Mouse (Mus musculus) forebrain, embryonic 16.5 days (tissue): ENCODE measurements around the gene Zfp1. TPM values are rescaled to one million over a fixed set of nuclear protein-coding genes. Genes with fewer than 3 reads are reported as not detected.

Source experiments
- ATAC-seq: fragments of 200-750 bp; cut with Nextera tagmentation; 2 replicates; pipeline ENCODE4 v1.8.0; 2017; ENCODE audit warnings: mild to moderate bottlenecking, moderate library complexity
- H3K27ac ChIP-seq: fragments of 300-500 bp; sonication (generic); 2 replicates; pipeline ENCODE4 v1.5.1; 2014; ENCODE audit warnings: low read length, control low read depth
- H3K27me3 ChIP-seq: fragments of 300-500 bp; sonication (generic); replicated peaks from 2 replicates; pipeline ENCODE4 v1.6.1; 2014; ENCODE audit warnings: low read length; ENCODE audit not compliant: control insufficient read depth, insufficient read depth
- H3K36me3 ChIP-seq: fragments of 300-500 bp; sonication (generic); 2 replicates; pipeline ENCODE4 v1.6.1; 2014; ENCODE audit not compliant: control insufficient read depth, insufficient read depth
- H3K4me1 ChIP-seq: fragments of 300-500 bp; sonication (generic); replicated peaks from 2 replicates; pipeline ENCODE4 v1.6.1; 2014; ENCODE audit warnings: low read length; ENCODE audit not compliant: control insufficient read depth, insufficient read depth
- H3K4me2 ChIP-seq: fragments of 300-500 bp; sonication (generic); 2 replicates; pipeline ENCODE4 v1.6.1; 2014; ENCODE audit warnings: mild to moderate bottlenecking, low read length, control low read depth
- H3K4me3 ChIP-seq: fragments of 300-500 bp; sonication (generic); replicated peaks from 2 replicates; pipeline ENCODE4 v1.5.1; 2014; ENCODE audit warnings: mild to moderate bottlenecking, low read length, control low read depth
- H3K9ac ChIP-seq: fragments of 300-500 bp; sonication (generic); replicated peaks from 2 replicates; pipeline ENCODE4 v1.6.1; 2014; ENCODE audit warnings: low read depth, low read length, control low read depth
- H3K9me3 ChIP-seq: fragments of 300-500 bp; sonication (generic); 2 replicates; pipeline ENCODE4 v1.6.1; 2016; ENCODE audit warnings: low read length; ENCODE audit not compliant: control insufficient read depth
- WGBS: fragments of 180-500 bp; shearing (Covaris S2); extraction: QIAGEN DNeasy Blood & Tissue Kit; methylation state at CpG from one replicate; pipeline ENCODE4 v1.1.7; 2014; 5-methylcytosine and 5-hydroxymethylcytosine counted together
- polyA plus RNA-seq: library from polyadenylated mRNA; unstranded; fragments of >200 nt; fragmentation: Nextera tagmentation; extraction: Ambion mirVana; gene quantifications from 2 replicates; pipeline ENCODE4 v1.2.1, GENCODE M21; 2015

The Zfp1 gene
- polyA plus RNA-seq, 1 experiment from 2014 or later = 32.5 TPM

DNA sequence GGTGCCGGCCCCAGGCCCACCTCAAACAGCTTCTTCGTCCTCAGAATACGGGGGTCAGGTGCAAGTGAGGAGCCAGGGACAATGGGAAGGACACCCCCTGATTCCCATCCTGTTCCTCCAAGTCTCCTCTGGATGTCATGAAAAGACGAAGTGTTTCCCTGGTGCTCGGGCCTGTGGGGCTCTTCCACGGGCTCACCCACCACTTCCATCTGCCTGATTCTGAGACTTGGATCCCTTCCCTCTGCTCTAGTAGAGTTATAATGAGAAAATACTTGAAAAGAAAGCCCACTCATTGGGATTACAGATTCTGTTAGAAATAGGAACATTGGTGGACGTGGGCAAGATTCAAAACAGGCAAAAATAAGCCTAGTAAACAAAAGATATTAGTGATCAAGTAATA, 35.6 kb downstream of the Zfp1 start:
- WGBS = 87% methylated on average over 7 of the region's 7 CpGs
- H3K9me3 ChIP-seq = peaks cover 2% of the 10 kb centered on the region; the same call in 1 of the 2 replicates
- ATAC-seq = no peak

DNA sequence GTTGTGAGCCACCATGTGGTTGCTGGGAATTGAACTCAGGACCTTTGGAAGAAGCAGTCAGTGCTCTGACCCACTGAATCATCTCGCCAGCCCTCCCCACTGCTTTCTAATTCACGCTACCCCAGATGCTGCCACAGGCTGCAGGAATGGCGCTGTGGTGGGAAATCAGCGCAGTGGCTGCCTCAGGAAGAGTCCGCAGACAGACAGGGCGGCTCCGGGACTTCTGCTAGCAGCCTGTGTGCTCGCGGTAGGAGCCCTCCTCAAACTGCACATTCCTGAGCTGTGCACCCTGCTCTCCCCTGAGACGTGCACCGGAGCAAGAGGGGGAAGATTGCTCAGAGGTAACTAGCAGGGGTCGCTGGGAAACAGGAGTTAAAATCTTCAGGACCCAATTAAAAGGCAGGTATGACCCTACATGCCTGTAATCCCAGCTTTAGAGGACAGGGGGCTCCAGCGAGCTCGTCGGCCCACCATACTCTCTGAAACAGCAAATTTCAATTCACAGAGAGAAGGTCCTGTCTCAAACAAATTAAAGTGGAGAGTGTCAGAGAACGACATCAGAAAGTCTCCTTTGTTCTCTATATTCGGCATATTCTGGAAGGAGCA, 37.3 kb downstream of the Zfp1 start:
- H3K9ac ChIP-seq = no peak overlapping the region
- H3K9me3 ChIP-seq = peaks cover 2% of the 10 kb centered on the region; the same call in 1 of the 2 replicates
- H3K27me3 ChIP-seq = no peaks in the 10 kb centered on the region
- 42% methylated on average over 17 of the region's 17 CpGs for WGBS
- no peaks in the 10 kb centered on the region for H3K4me1 ChIP-seq
- H3K27ac ChIP-seq = no peak overlapping the region
- ATAC-seq = no peak
- H3K4me3 ChIP-seq = no peak overlapping the region
- no peaks in the 10 kb centered on the region for H3K36me3 ChIP-seq
- no peak overlapping the region for H3K4me2 ChIP-seq

More for the DNA sequence above, 35.6 kb downstream of the Zfp1 start:
- Histone ChIP-seq H3K27me3 (no peaks in the 10 kb centered on the region), H3K4me1 (no peaks in the 10 kb centered on the region), H3K27ac (no peak overlapping the region), H3K4me3 (no peak overlapping the region), H3K9ac (no peak overlapping the region), H3K36me3 (no peaks in the 10 kb centered on the region), H3K4me2 (no peak overlapping the region)

DNA sequence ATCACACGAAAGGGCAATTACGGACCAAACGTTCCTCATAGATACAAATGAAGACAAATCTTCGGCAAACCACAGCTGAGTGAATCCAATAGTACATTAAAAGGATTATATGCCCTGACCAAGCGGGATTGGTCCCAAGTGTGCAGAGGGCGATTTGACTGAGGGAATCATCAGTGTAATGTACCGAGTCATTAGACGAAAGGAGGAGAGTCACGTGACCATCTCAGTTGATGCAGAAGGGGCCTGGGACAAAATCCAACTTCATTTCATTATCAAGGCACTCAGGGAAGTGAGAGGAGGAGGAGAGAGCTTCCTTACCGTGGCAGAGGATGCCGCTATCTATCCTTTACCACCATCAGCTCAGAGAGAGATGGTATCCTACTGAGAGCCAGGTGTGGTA, 38.0 kb downstream of the Zfp1 start:
- H3K27ac ChIP-seq = no peak overlapping the region
- WGBS = 65% methylated on average over 11 of the region's 11 CpGs
- H3K4me1 ChIP-seq = no peaks in the 10 kb centered on the region
- no peak overlapping the region for H3K9ac ChIP-seq
- H3K4me2 ChIP-seq = no peak overlapping the region
- no peak overlapping the region for H3K4me3 ChIP-seq
- H3K9me3 ChIP-seq = peaks cover under 1% of the 10 kb centered on the region; the same call in 1 of the 2 replicates
- no peak for ATAC-seq
- H3K27me3 ChIP-seq = no peaks in the 10 kb centered on the region
- H3K36me3 ChIP-seq = no peaks in the 10 kb centered on the region

DNA sequence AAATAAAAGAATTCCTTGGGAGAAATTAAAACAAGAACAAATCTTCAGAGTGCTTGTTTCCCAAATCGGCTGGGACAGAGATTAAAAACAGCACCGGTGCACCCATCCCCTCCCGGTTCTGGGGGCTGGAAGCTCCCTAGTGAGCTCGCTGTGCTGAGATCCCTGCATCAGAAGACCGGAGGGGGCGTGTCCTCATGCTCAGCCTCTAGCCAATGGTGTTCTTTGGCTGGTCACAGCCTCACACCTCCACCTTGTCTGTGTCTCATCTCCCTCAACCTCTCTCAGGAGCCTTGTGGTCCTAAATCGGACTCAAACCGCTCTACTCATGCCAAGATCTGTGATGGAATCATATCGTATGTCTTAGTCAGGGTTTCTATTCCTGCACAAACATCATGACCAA, 39.3 kb downstream of the Zfp1 start:
- no peaks in the 10 kb centered on the region for H3K9me3 ChIP-seq
- 44% methylated on average over 9 of the region's 9 CpGs for WGBS
- H3K27ac ChIP-seq = no peak overlapping the region
- no peaks in the 10 kb centered on the region for H3K4me1 ChIP-seq
- ATAC-seq = no peak
- no peak overlapping the region for H3K4me3 ChIP-seq
- H3K36me3 ChIP-seq = no peaks in the 10 kb centered on the region
- no peak overlapping the region for H3K4me2 ChIP-seq
- H3K27me3 ChIP-seq = no peaks in the 10 kb centered on the region
- no peak overlapping the region for H3K9ac ChIP-seq

DNA sequence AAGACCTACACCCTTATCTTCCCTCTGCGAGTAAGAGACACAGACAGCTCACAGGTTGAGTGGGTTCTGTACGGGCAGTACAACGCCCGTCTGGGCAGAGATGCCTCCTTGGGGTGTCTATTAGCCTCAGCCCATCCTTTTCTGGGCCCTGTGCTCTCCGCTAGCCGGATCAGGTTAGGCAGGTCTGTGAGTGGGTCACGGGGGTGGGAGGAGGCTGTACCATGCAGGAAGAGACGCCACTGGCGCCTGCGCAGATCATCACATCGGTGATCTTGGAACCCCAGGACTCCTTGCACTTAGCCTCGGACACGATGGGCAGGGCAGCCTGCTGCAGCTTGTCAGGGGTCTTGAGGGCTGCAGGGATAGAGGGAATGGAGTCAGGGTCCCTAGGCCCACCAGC, 43.7 kb downstream of the Zfp1 start:
- H3K9ac ChIP-seq = no peak overlapping the region
- H3K9me3 ChIP-seq = no peaks in the 10 kb centered on the region
- H3K4me1 ChIP-seq = no peaks in the 10 kb centered on the region
- no peak for ATAC-seq
- 80% methylated on average over 13 of the region's 13 CpGs for WGBS
- no peaks in the 10 kb centered on the region for H3K36me3 ChIP-seq
- H3K27me3 ChIP-seq = no peaks in the 10 kb centered on the region
- no peak overlapping the region for H3K4me3 ChIP-seq
- H3K27ac ChIP-seq = no peak overlapping the region
- H3K4me2 ChIP-seq = no peak overlapping the region

DNA sequence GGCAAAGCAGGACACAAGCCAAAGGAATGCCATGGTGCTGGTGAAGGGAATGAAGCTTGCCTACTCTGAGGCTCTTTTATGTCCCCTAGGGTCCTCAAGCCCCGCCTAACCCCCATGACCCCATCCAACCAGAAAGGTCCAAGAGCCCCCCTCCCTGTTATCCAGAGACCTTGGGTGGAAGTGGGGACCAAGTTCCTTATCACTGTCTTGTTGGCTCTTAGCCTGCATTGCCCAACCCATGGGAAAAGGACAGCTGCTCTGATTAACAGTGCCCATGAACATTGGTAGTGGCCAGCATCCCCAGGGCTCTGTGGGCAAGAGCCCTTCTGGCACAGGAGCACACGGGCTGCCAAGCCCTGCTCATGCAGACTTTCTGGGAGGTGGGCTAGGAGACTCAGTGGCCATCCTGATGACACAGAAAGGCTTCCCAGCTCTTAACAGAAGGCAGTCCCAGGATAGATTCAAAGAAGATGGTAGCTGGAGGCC, 47.8 kb downstream of the Zfp1 start, which contains the start of gene Ctrb1:
Gene Ctrb1 (minus strand): TSS at position 51 of the 486 bp plus-strand sequence.
- ATAC-seq = no peak
- 78% methylated on average over 2 of the region's 2 CpGs for WGBS

DNA sequence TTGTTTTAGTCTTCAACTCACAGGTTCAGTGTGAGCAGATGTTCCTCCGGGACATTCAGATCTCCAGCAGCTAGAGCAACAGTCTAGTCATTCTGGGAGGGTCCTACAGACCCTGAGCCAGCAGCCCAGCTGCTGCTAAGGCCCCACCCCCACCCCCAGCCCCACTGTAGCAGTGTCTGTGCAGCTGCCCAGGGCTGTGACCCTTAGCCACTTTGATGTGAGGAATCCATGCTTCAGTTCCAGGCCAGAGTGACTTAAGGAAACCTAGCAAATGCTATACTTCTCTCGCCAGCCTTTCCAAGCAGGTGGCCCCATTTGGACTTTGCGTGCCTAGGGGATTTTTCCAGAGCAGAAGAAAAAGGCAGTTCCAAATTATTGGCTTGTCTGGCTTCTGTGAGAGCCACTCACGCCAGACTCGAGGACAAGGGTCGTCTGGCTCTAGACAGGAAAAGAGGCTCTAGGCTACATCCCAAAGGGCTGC, 50.1 kb downstream of the Zfp1 start:
- H3K9ac ChIP-seq = no peak overlapping the region
- no peaks in the 10 kb centered on the region for H3K27me3 ChIP-seq
- 82% methylated on average over 6 of the region's 6 CpGs for WGBS
- no peak overlapping the region for H3K4me3 ChIP-seq
- H3K36me3 ChIP-seq = no peaks in the 10 kb centered on the region
- ATAC-seq = no peak
- no peak overlapping the region for H3K27ac ChIP-seq
- H3K9me3 ChIP-seq = no peaks in the 10 kb centered on the region
- H3K4me2 ChIP-seq = no peak overlapping the region
- H3K4me1 ChIP-seq = no peaks in the 10 kb centered on the region

More for the DNA sequence above, 47.8 kb downstream of the Zfp1 start, which contains the start of gene Ctrb1:
- Histone ChIP-seq H3K36me3 (no peaks in the 10 kb centered on the region), H3K9ac (no peak within 1 kb of the TSS), H3K27me3 (no peaks in the 10 kb centered on the region), H3K4me3 (no peak within 1 kb of the TSS), H3K9me3 (no peaks in the 10 kb centered on the region), H3K4me1 (no peaks in the 10 kb centered on the region), H3K4me2 (no peak within 1 kb of the TSS), H3K27ac (no peak within 1 kb of the TSS)

DNA sequence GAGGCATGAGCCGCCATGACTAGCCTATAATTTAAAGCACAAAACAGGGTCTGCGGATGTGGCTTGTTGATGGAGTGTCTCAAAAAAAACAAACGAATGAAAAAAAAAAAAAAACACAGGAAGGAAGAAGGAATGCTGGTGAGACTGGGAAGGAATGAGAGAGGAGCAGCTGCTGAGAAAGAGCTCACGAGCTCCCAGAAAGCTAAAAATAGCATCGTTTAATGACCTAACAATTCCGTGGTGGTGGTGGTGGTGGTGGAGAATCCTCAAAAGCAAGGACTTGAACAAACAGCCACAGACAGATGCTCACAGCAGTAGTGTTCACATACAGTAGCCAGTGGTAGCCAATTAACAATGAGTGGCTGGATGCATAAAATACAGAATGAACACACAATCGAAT, 52.2 kb downstream of the Zfp1 start:
- Histone ChIP-seq H3K36me3 (no peaks in the 10 kb centered on the region), H3K9me3 (no peaks in the 10 kb centered on the region), H3K4me2 (no peak overlapping the region), H3K27ac (no peak overlapping the region), H3K9ac (no peak overlapping the region), H3K4me1 (no peaks in the 10 kb centered on the region), H3K27me3 (no peaks in the 10 kb centered on the region), H3K4me3 (no peak overlapping the region)
- WGBS = 65% methylated on average over 7 of the region's 7 CpGs
- no peak for ATAC-seq

DNA sequence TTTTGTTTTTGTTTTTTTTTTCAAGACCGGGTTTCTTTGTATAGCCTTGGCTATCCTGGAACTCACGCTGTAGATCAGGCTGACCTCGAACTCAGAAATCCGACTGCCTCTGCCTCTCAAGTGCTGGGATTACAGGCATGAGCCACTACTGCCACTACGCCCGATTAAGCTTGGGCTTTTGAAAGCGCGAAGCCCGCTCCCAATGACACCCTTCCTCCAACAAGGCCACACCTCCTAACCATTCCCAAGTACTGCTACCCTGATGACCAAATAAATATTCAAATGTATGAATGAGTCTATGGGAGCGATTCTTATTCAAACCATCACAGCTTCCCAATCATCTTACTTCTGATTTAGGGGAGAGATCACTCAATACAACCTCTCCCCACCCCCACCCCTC, 54.5 kb downstream of the Zfp1 start:
- Histone ChIP-seq H3K36me3 (no peaks in the 10 kb centered on the region), H3K4me1 (no peaks in the 10 kb centered on the region), H3K4me3 (no peak overlapping the region), H3K9me3 (no peaks in the 10 kb centered on the region), H3K9ac (no peak overlapping the region), H3K4me2 (no peak overlapping the region), H3K27ac (no peak overlapping the region), H3K27me3 (no peaks in the 10 kb centered on the region)
- 83% methylated on average over 10 of the region's 10 CpGs for WGBS
- no peak for ATAC-seq
